Mouse (Mus musculus) MEL (cell line): ENCODE measurements around the gene Ptpn1. TPM values are rescaled to one million over a fixed set of nuclear protein-coding genes. Genes with fewer than 3 reads are reported as not detected.
A peak's percentile ranks its signal among the peaks of the same experiment; 100 is the strongest.

Experiments
- DNase-seq: peaks from one replicate; pipeline ENCODE4 v3.0.0; 2011; ENCODE audit warnings: low read depth, low spot score
- H3K27ac ChIP-seq: 2 replicates; pipeline ENCODE4 v1.5.1; 2012; ENCODE audit warnings: low read depth, mild to moderate bottlenecking, control low read depth, low read length, moderate library complexity; ENCODE audit not compliant: control insufficient read depth
- H3K27me3 ChIP-seq, 2 experiments: fragments of 150-350 bp in 1 of 2; sonication (generic) in 1 of 2; 2 replicates each; pipeline ENCODE4 v1.6.1; 2012; ENCODE audit warnings: low read length in 2 of 2, mild to moderate bottlenecking in 2 of 2, improper control_type of control experiment in 1 of 2, moderate library complexity in 1 of 2; ENCODE audit not compliant: insufficient read depth in 2 of 2, control insufficient read depth in 1 of 2
- H3K36me3 ChIP-seq, 2 experiments: 2 replicates each; pipeline ENCODE4 v1.6.1; 2012 to 2014; ENCODE audit warnings: low read length in 2 of 2, improper control_type of control experiment in 1 of 2, inconsistent platforms in 1 of 2, mild to moderate bottlenecking in 1 of 2; ENCODE audit not compliant: insufficient read depth in 2 of 2, control insufficient read depth in 1 of 2
- H3K4me1 ChIP-seq, 2 experiments: fragments of 150-350 bp in 1 of 2; sonication (generic) in 1 of 2; 2 replicates each; pipeline ENCODE4 v1.6.1; 2012; ENCODE audit warnings: low read length in 2 of 2, improper control_type of control experiment in 1 of 2, mild to moderate bottlenecking in 1 of 2; ENCODE audit not compliant: insufficient read depth in 2 of 2, control insufficient read depth in 1 of 2
- H3K4me3 ChIP-seq, 2 experiments: fragments of 150-350 bp in 1 of 2; sonication (generic) in 1 of 2; 2 replicates each; pipeline ENCODE4 v1.5.1; 2012; ENCODE audit warnings: low read depth in 2 of 2, low read length in 2 of 2, mild to moderate bottlenecking in 2 of 2, moderate library complexity in 2 of 2, control low read depth in 1 of 2, improper control_type of control experiment in 1 of 2; ENCODE audit not compliant: control insufficient read depth in 1 of 2, insufficient read depth in 1 of 2
- H3K79me2 ChIP-seq: 2 replicates; pipeline ENCODE4 v1.6.1; 2012; ENCODE audit warnings: mild to moderate bottlenecking, low read length, moderate library complexity; ENCODE audit not compliant: control insufficient read depth, poor library complexity, insufficient read depth
- H3K9ac ChIP-seq: 2 replicates; pipeline ENCODE4 v1.6.1; 2012; ENCODE audit warnings: low read depth, mild to moderate bottlenecking, control low read depth, low read length, moderate library complexity; ENCODE audit not compliant: control insufficient read depth, poor library complexity, severe bottlenecking
- H3K9me3 ChIP-seq: fragments of 150-350 bp; sonication (generic); replicated peaks from 2 replicates; pipeline ENCODE4 v1.6.1; 2012; ENCODE audit warnings: mild to moderate bottlenecking, low read length, improper control_type of control experiment, moderate library complexity; ENCODE audit not compliant: insufficient read depth
- CTCF ChIP-seq, 3 experiments: IDR thresholded peaks in 2 of 3; conservative IDR thresholded peaks in 1 of 3; 2 replicates each; pipeline ENCODE4 v1.5.1; 2011 to 2012; ENCODE audit warnings: low read length in 3 of 3, low read depth in 2 of 3, mild to moderate bottlenecking in 2 of 3, improper control_type of control experiment in 1 of 3, inconsistent platforms in 1 of 3, mixed read lengths in 1 of 3, moderate library complexity in 1 of 3; ENCODE audit not compliant: control insufficient read depth in 1 of 3, insufficient read depth in 1 of 3, poor library complexity in 1 of 3, severe bottlenecking in 1 of 3
- E2F4 ChIP-seq: IDR thresholded peaks from 2 replicates; pipeline ENCODE4 v1.6.1; 2011; ENCODE audit warnings: low read depth, low read length, improper control_type of control experiment, borderline replicate concordance
- EP300 ChIP-seq, 2 experiments: IDR thresholded peaks; 2 replicates each; pipeline ENCODE4 v1.6.1; 2011; ENCODE audit warnings: improper control_type of control experiment in 2 of 2, low read length in 2 of 2, low read depth in 1 of 2, mild to moderate bottlenecking in 1 of 2
- JUND ChIP-seq: IDR thresholded peaks from 2 replicates; pipeline ENCODE4 v1.6.1; 2011; ENCODE audit warnings: low read depth, mild to moderate bottlenecking, improper control_type of control experiment, low read length
- MEF2A ChIP-seq: IDR thresholded peaks from 2 replicates; pipeline ENCODE4 v1.6.1; 2014; ENCODE audit warnings: low read depth, mild to moderate bottlenecking, inconsistent platforms, low read length, improper control_type of control experiment; ENCODE audit not compliant: poor library complexity, insufficient replicate concordance, severe bottlenecking; ENCODE audit errors: extremely low read depth
- MXI1 ChIP-seq: IDR thresholded peaks from 2 replicates; pipeline ENCODE4 v1.6.1; 2011; ENCODE audit warnings: mild to moderate bottlenecking, low read depth, low read length, improper control_type of control experiment
- NELFE ChIP-seq: IDR thresholded peaks from 2 replicates; pipeline ENCODE4 v1.6.1; 2011; ENCODE audit warnings: low read depth, low read length, improper control_type of control experiment
- POLR2AphosphoS5 ChIP-seq: IDR thresholded peaks from 2 replicates; pipeline ENCODE4 v1.6.1; 2012; ENCODE audit warnings: low read depth, borderline replicate concordance, mild to moderate bottlenecking, inconsistent platforms, low read length, moderate library complexity, mixed read lengths
- RAD21 ChIP-seq: IDR thresholded peaks from 2 replicates; pipeline ENCODE4 v1.6.1; 2011; ENCODE audit warnings: mild to moderate bottlenecking, low read depth, low read length, improper control_type of control experiment
- RCOR1 ChIP-seq: IDR thresholded peaks from 2 replicates; pipeline ENCODE4 v1.6.1; 2012; ENCODE audit warnings: low read depth, mild to moderate bottlenecking, inconsistent platforms, low read length, improper control_type of control experiment
- TBP ChIP-seq: IDR thresholded peaks from 2 replicates; pipeline ENCODE4 v1.8.0; 2011; ENCODE audit warnings: low read depth, low read length, improper control_type of control experiment
- ZKSCAN1 ChIP-seq: IDR thresholded peaks from 2 replicates; pipeline ENCODE4 v1.6.1; 2012; ENCODE audit warnings: low read depth, mild to moderate bottlenecking, inconsistent platforms, low read length, improper control_type of control experiment, moderate library complexity
- ZNF384 ChIP-seq: IDR thresholded peaks from 2 replicates; pipeline ENCODE4 v1.6.1; 2012; ENCODE audit warnings: low read depth, mild to moderate bottlenecking, inconsistent platforms, low read length, improper control_type of control experiment
- polyA plus RNA-seq, 2 experiments: library from polyadenylated mRNA; stranded (reverse) in 1 of 2; unstranded in 1 of 2; fragments of >175 nt in 1 of 2; fragments of >200 nt in 1 of 2; gene quantifications; 2 replicates each; pipeline versions ENCODE4 v1.2.1 to v1.2.4; 2012; ENCODE audit warnings: low replicate concordance in 2 of 2, low read depth in 1 of 2; ENCODE audit not compliant: insufficient read length in 2 of 2, insufficient read depth in 1 of 2, missing spikeins in 1 of 2
- total RNA-seq: library from RNA; depleted of rRNA; stranded (reverse); fragments of 300-350 nt; gene quantifications from 2 replicates; pipeline ENCODE4 v1.2.3, GENCODE M21; 2012; rRNA removed

Gene Ptpn1
- total and polyA plus RNA-seq, 3 experiments = 55.3 to 62.9 TPM; not detected in 1

DNA sequence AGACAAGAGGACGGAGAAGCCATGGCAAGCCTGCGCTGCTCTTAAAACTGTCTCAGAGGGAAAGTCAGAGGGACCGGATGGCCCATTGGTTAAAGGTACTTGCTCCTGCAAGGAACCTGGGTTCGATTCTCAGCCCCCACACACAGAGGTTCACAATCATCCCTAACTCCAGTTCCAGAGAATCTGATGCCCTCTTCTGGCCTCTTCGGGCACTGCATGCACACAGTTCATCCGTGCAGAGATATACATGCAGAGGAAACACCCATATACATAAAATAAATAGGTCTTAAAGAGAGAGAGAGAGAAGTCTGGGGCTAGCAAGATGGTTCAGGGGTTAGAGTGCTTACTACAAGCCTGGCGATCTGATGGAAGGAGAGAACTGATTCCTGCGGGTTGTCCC is 94.0 kb downstream of the Ptpn1 start:
- Histone ChIP-seq H3K4me1 (0 out of 4 replicates have a peak, but pooled peaks cover 0 to 3% of the 10 kb centered on the region in 2 experiments), H3K36me3 (no peaks in the 10 kb centered on the region)

DNA sequence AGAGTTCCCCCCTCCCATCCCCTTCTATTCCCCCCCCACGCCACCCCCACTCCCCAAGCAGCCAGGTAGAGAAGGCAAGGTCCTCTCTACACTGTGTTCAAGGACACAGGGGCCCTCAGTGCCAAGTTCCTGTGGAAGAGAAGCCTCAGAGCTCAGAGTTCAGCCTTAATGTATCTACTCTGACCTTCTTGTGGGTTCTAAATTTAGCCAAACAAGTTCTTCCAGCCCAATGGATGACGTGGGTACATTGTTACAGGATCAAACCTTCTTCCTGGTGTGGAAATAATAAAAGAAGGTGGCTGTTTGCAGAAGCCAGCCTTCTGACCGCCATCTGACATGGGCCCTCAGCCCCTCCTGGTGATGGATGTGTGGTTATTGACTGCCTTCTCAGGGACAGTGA is 94.6 kb downstream of the Ptpn1 start:
- Histone ChIP-seq H3K79me2 (no peaks in the 10 kb centered on the region), H3K27me3 (no peaks in the 10 kb centered on the region; a peak in 1 of 4 replicates), H3K36me3 (no peaks in the 10 kb centered on the region), H3K27ac (no peak overlapping the region), H3K4me3 (no peak overlapping the region), H3K9ac (no peak overlapping the region), H3K4me1 (0 out of 4 replicates have a peak, but pooled peaks cover 0 to 3% of the 10 kb centered on the region in 2 experiments), H3K9me3 (no peaks in the 10 kb centered on the region)
- DNase-seq = no peak
- TF ChIP-seq JUND = no peak
- TF ChIP-seq TBP = no peak
- no peak for TF ChIP-seq POLR2AphosphoS5
- no peak for TF ChIP-seq CTCF (IDR thresholded peaks at IDR 0.05 in 2 of 3, conservative IDR thresholded peaks at IDR 0.05 in 1 of 3; ENCODE audit: control insufficient read depth in 1 of 3, insufficient read depth in 1 of 3, low read depth in 2 of 3, low read length in 3 of 3, poor library complexity in 1 of 3, severe bottlenecking in 1 of 3)
- no peak for TF ChIP-seq MXI1
- TF ChIP-seq E2F4 = no peak
- TF ChIP-seq MEF2A = no peak
- no peak for TF ChIP-seq ZKSCAN1

More for the DNA sequence above, 94.0 kb downstream of the Ptpn1 start:
- peak; percentile 32 for DNase-seq
- Histone ChIP-seq H3K9me3 (no peaks in the 10 kb centered on the region), H3K27me3 (no peaks in the 10 kb centered on the region; a peak in 1 of 4 replicates), H3K9ac (no peak overlapping the region), H3K79me2 (no peaks in the 10 kb centered on the region), H3K4me3 (no peak overlapping the region), H3K27ac (no peak overlapping the region)
- TF ChIP-seq EP300 (IDR thresholded peaks at IDR 0.05; ENCODE audit: low read depth in 1 of 2, low read length in 2 of 2) (no peak), NELFE (no peak), RCOR1 (no peak), CTCF (IDR thresholded peaks at IDR 0.05 in 2 of 3, conservative IDR thresholded peaks at IDR 0.05 in 1 of 3; ENCODE audit: control insufficient read depth in 1 of 3, insufficient read depth in 1 of 3, low read depth in 2 of 3, low read length in 3 of 3, poor library complexity in 1 of 3, severe bottlenecking in 1 of 3) (peak; percentile 47 to 51 (median 51))

DNA sequence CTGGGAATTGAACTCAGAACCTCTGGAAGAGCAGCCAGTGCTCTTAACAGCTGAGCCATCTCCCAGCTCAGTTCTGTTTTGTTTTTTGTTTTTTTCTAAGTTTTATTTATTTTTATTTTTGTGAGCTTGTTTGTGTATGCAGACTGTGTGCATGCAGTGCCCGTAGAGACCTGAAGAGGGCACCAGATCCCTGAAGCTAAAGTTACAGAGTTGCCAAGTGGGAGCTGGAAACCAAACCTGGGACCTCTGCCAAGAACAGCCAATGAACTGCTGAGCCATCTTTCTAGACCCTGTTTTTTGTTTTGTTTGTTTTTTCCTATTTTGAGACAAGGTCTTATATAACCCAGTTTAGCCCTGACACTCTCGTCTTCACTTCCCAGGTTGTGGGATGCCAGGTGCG is 96.5 kb downstream of the Ptpn1 start:
- H3K36me3 ChIP-seq = no peaks in the 10 kb centered on the region
- H3K9ac ChIP-seq = no peak overlapping the region
- H3K9me3 ChIP-seq = no peaks in the 10 kb centered on the region
- peak; percentile 38 to 50 (median 41) for TF ChIP-seq CTCF (IDR thresholded peaks at IDR 0.05 in 2 of 3, conservative IDR thresholded peaks at IDR 0.05 in 1 of 3; ENCODE audit: control insufficient read depth in 1 of 3, insufficient read depth in 1 of 3, low read depth in 2 of 3, low read length in 3 of 3, poor library complexity in 1 of 3, severe bottlenecking in 1 of 3)
- TF ChIP-seq ZNF384 = no peak
- TF ChIP-seq RAD21 = peak; percentile 17
- no peaks in the 10 kb centered on the region for H3K79me2 ChIP-seq
- no peak overlapping the region for H3K4me3 ChIP-seq
- no peak overlapping the region for H3K27ac ChIP-seq
- H3K27me3 ChIP-seq = no peaks in the 10 kb centered on the region; a peak in 1 of 4 replicates
- H3K4me1 ChIP-seq = 0 out of 4 replicates have a peak, but pooled peaks cover 0 to 3% of the 10 kb centered on the region in 2 experiments
- peak; percentile 57 for DNase-seq

Other genes with a start within 250 kb of the Ptpn1 start
- gene Cebpb, start 243.1 kb upstream of the Ptpn1 start, total RNA-seq = 9.9 and 20.8 TPM in 2 replicates
- gene Cebpb, start 243.1 kb upstream of the Ptpn1 start, polyA plus RNA-seq = 10 to 100 TPM in 1 of 2 experiments, not detected in 1; 10.7 TPM
- gene Tmem189, start 242.2 kb upstream of the Ptpn1 start, total RNA-seq = 18.2 and 21.7 TPM in 2 replicates
- gene Tmem189, start 242.2 kb upstream of the Ptpn1 start, polyA plus RNA-seq = 10 to 100 TPM in 1 of 2 experiments, not detected in 1; 46.5 TPM
- not detected in 2 replicates for gene Ripor3, start 78.6 kb downstream of the Ptpn1 start, total RNA-seq
- gene Ripor3, start 78.6 kb downstream of the Ptpn1 start, polyA plus RNA-seq = not detected
- 3.8 and 3.9 TPM in 2 replicates for gene Pard6b, start 148.9 kb downstream of the Ptpn1 start, total RNA-seq
- 1 to 10 TPM in 1 of 2 experiments, not detected in 1; 7.6 TPM for gene Pard6b, start 148.9 kb downstream of the Ptpn1 start, polyA plus RNA-seq